ENCODE assay signal across 8 mouse cellular contexts in genomic region chr11:51916033-51916929, GRCm38 (mm10). TPM values are rescaled to one million over a fixed set of nuclear protein-coding genes. Genes with fewer than 3 reads are reported as not detected.
DNase-seq lines count a peak whose midpoint lies in the region; ATAC-seq and TF ChIP-seq lines count a peak whose summit lies in the region.

No protein-coding gene starts in this region.

- H3K27me3 ChIP-seq in CH12.LX (replicated peaks), result peaks cover 4% of the 10 kb centered on the region
- no peaks in the 10 kb centered on the region for H3K27me3 ChIP-seq in forebrain, embryonic 16.5 days (replicated peaks; ENCODE audit: control insufficient read depth, insufficient read depth, low read length)

- TF ChIP-seq EP300 in CH12.LX (IDR thresholded peaks at IDR 0.05; ENCODE audit: low read length), result 0 out of 2 replicates have a peak, but pooled peaks have one; percentile 32

- H3K27ac ChIP-seq in CH12.LX (ENCODE audit: insufficient read depth, low read depth), result peak overlapping the region; percentile 15; the same call in 1 of the 2 replicates
- H3K27ac ChIP-seq in brown adipose tissue, adult 24 weeks (replicated peaks; ENCODE audit: low read depth, low read length), result peak overlapping the region; percentile 95
- no peak overlapping the region for H3K27ac ChIP-seq in forebrain, embryonic 16.5 days (ENCODE audit: low read length)
- peak overlapping the region; percentile 93 for H3K27ac ChIP-seq in layer of hippocampus, adult 2 months

- intact Hi-C loops in heart, postnatal 36 days (cut with DNase I), result loop anchor here (1.0 to 2.0 kb wide), 3 partner anchors 18 to 58 kb away; partner anchors contain the start of gene Cdkn2aipnl

- H3K4me2 ChIP-seq in CH12.LX (ENCODE audit: insufficient read depth, low read depth, poor library complexity, severe bottlenecking), result peak overlapping the region; percentile 17
- H3K4me2 ChIP-seq in forebrain, embryonic 16.5 days (ENCODE audit: low read length), result peak overlapping the region; percentile 42

- H3K4me1 ChIP-seq in CH12.LX (ENCODE audit: control insufficient read depth in 1 of 2, insufficient read depth in 2 of 2), result peaks cover 25 to 36% of the 10 kb centered on the region in 2 experiments
- peaks cover 11% of the 10 kb centered on the region for H3K4me1 ChIP-seq in brown adipose tissue, adult 24 weeks (ENCODE audit: control insufficient read depth, insufficient read depth, insufficient read length, low read length)
- peaks cover 12% of the 10 kb centered on the region for H3K4me1 ChIP-seq in forebrain, embryonic 16.5 days (replicated peaks; ENCODE audit: control insufficient read depth, insufficient read depth, low read length)
- peaks cover 12% of the 10 kb centered on the region for H3K4me1 ChIP-seq in lung, adult 2 months (ENCODE audit: control insufficient read depth, insufficient read depth, low read length)

- TF ChIP-seq POLR2A in CH12.LX (IDR thresholded peaks at IDR 0.05; ENCODE audit: low read depth, low read length), result peak; percentile 40; the same call in 1 of the 2 replicates
- peak; percentile 77; the same call in 1 of the 2 replicates for TF ChIP-seq POLR2A in lung, adult 2 months (IDR thresholded peaks at IDR 0.05; ENCODE audit: borderline replicate concordance, extremely low read depth, low read depth, low read length)

- H3K79me2 ChIP-seq in CH12.LX (replicated peaks; ENCODE audit: control insufficient read depth, extremely low read depth, insufficient read depth, poor library complexity, severe bottlenecking), result no peaks in the 10 kb centered on the region

- H3K4me3 ChIP-seq in CH12.LX (replicated peaks in 1 of 3; ENCODE audit: low read depth in 2 of 3, low read length in 2 of 3, poor library complexity in 1 of 3), result peak overlapping the region in 2 of 3 experiments; percentile 10 to 17
- peak overlapping the region; percentile 55 for H3K4me3 ChIP-seq in brown adipose tissue, adult 24 weeks (ENCODE audit: insufficient read depth, low read depth, low read length)
- H3K4me3 ChIP-seq in forebrain, embryonic 16.5 days (replicated peaks; ENCODE audit: low read length), result peak overlapping the region; percentile 13
- H3K4me3 ChIP-seq in layer of hippocampus, adult 2 months, result peak overlapping the region; percentile 53
- peak overlapping the region; percentile 60 for H3K4me3 ChIP-seq in lung, adult 2 months (replicated peaks; ENCODE audit: extremely low read depth, low read depth, low read length)

- WGBS in forebrain, embryonic 16.5 days, result 2% methylated on average over 29 of the region's 29 CpGs
- 2% methylated on average over 29 of the region's 29 CpGs for WGBS in lung, adult 2 months

- TF ChIP-seq RAD21 in CH12.LX (IDR thresholded peaks at IDR 0.05; ENCODE audit: low read depth, low read length), result no peak

- no peaks in the 10 kb centered on the region for H3K36me3 ChIP-seq in CH12.LX (replicated peaks in 1 of 2; ENCODE audit: control insufficient read depth in 1 of 2, insufficient read depth in 1 of 2, low read length in 1 of 2)
- no peaks in the 10 kb centered on the region for H3K36me3 ChIP-seq in forebrain, embryonic 16.5 days (ENCODE audit: control insufficient read depth, insufficient read depth)

- dilution Hi-C loops in CH12.LX (cut with MboI; ENCODE audit: extremely low pct_ligation_motif_present, extremely low pct_unique_long_range_greater_than_20kb, low sequenced_read_pairs), result no loop called here

- peak overlapping the region; percentile 44 for H3K9ac ChIP-seq in CH12.LX (ENCODE audit: insufficient read depth, low read depth)
- peak overlapping the region; percentile 5; the same call in 1 of the 2 replicates for H3K9ac ChIP-seq in forebrain, embryonic 16.5 days (replicated peaks; ENCODE audit: low read depth, low read length)

- peak; percentile 27 for DNase-seq in CH12.LX (ENCODE audit: extremely low read depth)
- DNase-seq in heart, postnatal 36 days, result peak; percentile 97 to 98
- peak; percentile 78 to 81 for DNase-seq in layer of hippocampus, adult 2 months (ENCODE audit: low spot score in 2 of 2)
- peak; percentile 96 for DNase-seq in lung, adult 2 months
- DNase-seq in thymus, postnatal 0 days (ENCODE audit: low spot score), result peak; percentile 35

- TF ChIP-seq CTCF in CH12.LX (conservative IDR thresholded peaks at IDR 0.05 in 1 of 2, IDR thresholded peaks at IDR 0.05 in 1 of 2; ENCODE audit: low read depth in 2 of 2, low read length in 2 of 2), result no peak
- no peak for TF ChIP-seq CTCF in layer of hippocampus, adult 2 months (conservative IDR thresholded peaks at IDR 0.05)
- TF ChIP-seq CTCF in lung, adult 2 months (IDR thresholded peaks at IDR 0.05; ENCODE audit: insufficient read depth, low read length), result no peak

- peak; percentile 64 for ATAC-seq in forebrain, embryonic 16.5 days
- ATAC-seq in neutrophil, adult 5-6 weeks (ENCODE audit: extremely low read depth, insufficient number of reproducible peaks, low FRiP score, poor library complexity, severe bottlenecking), result peak; percentile 78

- peaks cover 10% of the 10 kb centered on the region for H3K9me3 ChIP-seq in CH12.LX (replicated peaks; ENCODE audit: low read length)
- H3K9me3 ChIP-seq in forebrain, embryonic 16.5 days (ENCODE audit: control insufficient read depth, low read length), result no peaks in the 10 kb centered on the region

- in situ Hi-C loops in CH12.LX (cut with MboI; ENCODE audit: low pct_ligation_motif_present, low pct_unique_long_range_greater_than_20kb, low sequenced_read_pairs), result no loop called here

TF ChIP-seq in CH12.LX, 34 proteins besides CTCF, POLR2A, EP300 and RAD21:
- TF ChIP-seq CHD2 (IDR thresholded peaks at IDR 0.05; ENCODE audit: low read length), result peak; percentile 79
- no peak for TF ChIP-seq JUND (conservative IDR thresholded peaks at IDR 0.05; ENCODE audit: low read depth, low read length)
- TF ChIP-seq MYC (IDR thresholded peaks at IDR 0.05; ENCODE audit: low read depth, low read length), result no peak
- TF ChIP-seq NELFE (IDR thresholded peaks at IDR 0.05; ENCODE audit: low read depth, low read length), result 0 out of 2 replicates have a peak, but pooled peaks have one; percentile 15
- TF ChIP-seq KAT2A (IDR thresholded peaks at IDR 0.05; ENCODE audit: insufficient replicate concordance, low read length), result 0 out of 2 replicates have a peak, but pooled peaks have one; percentile 16
- 0 out of 2 replicates have a peak, but pooled peaks have one; percentile 39 for TF ChIP-seq UBTF (IDR thresholded peaks at IDR 0.05; ENCODE audit: low read depth, low read length)
- no peak for TF ChIP-seq ETS1 (conservative IDR thresholded peaks at IDR 0.05; ENCODE audit: low read depth, low read length)
- no peak for TF ChIP-seq ZKSCAN1 (IDR thresholded peaks at IDR 0.05; ENCODE audit: borderline replicate concordance, low read depth, low read length)
- TF ChIP-seq IRF4 (IDR thresholded peaks at IDR 0.05; ENCODE audit: low read depth, low read length), result peak; percentile 35; the same call in 1 of the 2 replicates
- TF ChIP-seq POLR2AphosphoS2 (IDR thresholded peaks at IDR 0.05; ENCODE audit: low read depth, low read length), result no peak
- TF ChIP-seq SMC3 (IDR thresholded peaks at IDR 0.05; ENCODE audit: low read depth, low read length), result no peak
- TF ChIP-seq ZNF384 (IDR thresholded peaks at IDR 0.05; ENCODE audit: low read depth, low read length), result no peak
- TF ChIP-seq USF2 (conservative IDR thresholded peaks at IDR 0.05; ENCODE audit: low read depth, low read length), result no peak
- no peak for TF ChIP-seq TCF12 (IDR thresholded peaks at IDR 0.05; ENCODE audit: low read depth, low read length)
- no peak for TF ChIP-seq GABPA (IDR thresholded peaks at IDR 0.05; ENCODE audit: insufficient replicate concordance, low read depth, low read length)
- TF ChIP-seq BHLHE40 (IDR thresholded peaks at IDR 0.05; ENCODE audit: low read depth, low read length), result no peak
- no peak for TF ChIP-seq E2F4 (IDR thresholded peaks at IDR 0.05; ENCODE audit: insufficient replicate concordance, low read depth, low read length)
- no peak for TF ChIP-seq SIN3A (IDR thresholded peaks at IDR 0.05; ENCODE audit: low read length)
- peak; percentile 32; the same call in 1 of the 2 replicates for TF ChIP-seq ELF1 (IDR thresholded peaks at IDR 0.05; ENCODE audit: low read depth, low read length)
- TF ChIP-seq RCOR1 (conservative IDR thresholded peaks at IDR 0.05; ENCODE audit: low read depth, low read length), result no peak
- no peak for TF ChIP-seq TBP (conservative IDR thresholded peaks at IDR 0.05; ENCODE audit: low read depth, low read length)
- TF ChIP-seq PAX5 (IDR thresholded peaks at IDR 0.05; ENCODE audit: low read length), result no peak
- no peak for TF ChIP-seq MAFK (IDR thresholded peaks at IDR 0.05; ENCODE audit: insufficient replicate concordance, low read length)
- TF ChIP-seq ZMIZ1 (IDR thresholded peaks at IDR 0.05; ENCODE audit: low read depth, low read length), result no peak

RNA-seq across cellular contexts. Expression of gene Cdkn2aipnl, which starts 51.2 kb away (rescaled TPM):
- total RNA-seq in CH12.LX (2012; rRNA removed) (170 and 172 TPM in 2 replicates), CH12.LX (2014; rRNA removed) (256 and 271 TPM in 2 replicates)
- polyA plus RNA-seq in CH12.LX (2012; ENCODE audit: insufficient read length, low read depth), result 200 and 219 TPM in 2 replicates
- 11.1 and 11.7 TPM in 2 replicates for polyA plus RNA-seq in brown adipose tissue, adult 24 weeks (2012; ENCODE audit: insufficient read depth, insufficient read length, missing spikeins)
- polyA plus RNA-seq in forebrain, embryonic 16.5 days (2015; fragmentation: Nextera tagmentation; extraction: Ambion mirVana), result 119 TPM in 2 replicates
- total RNA-seq in heart, postnatal 36 days (2021), result 10 to 100 TPM in 1 of 2 experiments, 1 to 10 TPM in 1; 9.7 to 10.7 TPM
- 10 to 100 TPM; 34.2 to 37.6 TPM for total RNA-seq in layer of hippocampus, adult 2 months (2021)
- polyA plus RNA-seq in lung, adult 2 months (2012; rRNA removed), result 18.7 and 19.7 TPM in 2 replicates
- total RNA-seq in neutrophil, adult 5-6 weeks (2017), result 37.9 and 40.5 TPM in 2 replicates
- polyA plus RNA-seq in thymus, postnatal 0 days (2015; fragmentation: Nextera tagmentation; extraction: Ambion mirVana), result 177 and 196 TPM in 2 replicates

RNA-seq across cellular contexts. Expression of gene Jade2, which starts 58.8 kb away (rescaled TPM):
- total RNA-seq in CH12.LX (2012; rRNA removed) (51.4 and 58.2 TPM in 2 replicates), CH12.LX (2014; rRNA removed) (21.9 and 25.6 TPM in 2 replicates)
- polyA plus RNA-seq in CH12.LX (2012; ENCODE audit: insufficient read length, low read depth), result 50.3 and 60.1 TPM in 2 replicates
- 1.9 and 2.6 TPM in 2 replicates for polyA plus RNA-seq in brown adipose tissue, adult 24 weeks (2012; ENCODE audit: insufficient read depth, insufficient read length, missing spikeins)
- polyA plus RNA-seq in forebrain, embryonic 16.5 days (2015; fragmentation: Nextera tagmentation; extraction: Ambion mirVana), result 0.47 and 0.70 TPM in 2 replicates
- total RNA-seq in heart, postnatal 36 days (2021), result 10 to 100 TPM in 1 of 2 experiments, 1 to 10 TPM in 1; 9.2 to 11.1 TPM
- total RNA-seq in layer of hippocampus, adult 2 months (2021), result 10 to 100 TPM; 39.2 to 42.1 TPM
- 23.6 and 33.3 TPM in 2 replicates for polyA plus RNA-seq in lung, adult 2 months (2012; rRNA removed)
- total RNA-seq in neutrophil, adult 5-6 weeks (2017), result 35.1 and 36.9 TPM in 2 replicates
- 6.8 TPM in 2 replicates for polyA plus RNA-seq in thymus, postnatal 0 days (2015; fragmentation: Nextera tagmentation; extraction: Ambion mirVana)

Comparison
In these comparisons a context has a peak if more than half of its experiments do, and no peak if none do; other contexts are left out.
1. DNase-seq: peak in every context shown above with its lines; median percentile 98 in heart, postnatal 36 days; 96 in lung, adult 2 months; 80 in layer of hippocampus, adult 2 months; 35 in thymus, postnatal 0 days; 27 in CH12.LX.